Mouse (Mus musculus) hindbrain, postnatal 0 days (tissue): ENCODE results near the gene Hoxc6. TPM values are rescaled to one million over a fixed set of nuclear protein-coding genes. Genes with fewer than 3 reads are reported as not detected.

ENCODE experiments used
- ATAC-seq: fragments of 200-750 bp; cut with Nextera tagmentation; 2 replicates; pipeline ENCODE4 v1.8.0; 2017; ENCODE audit warnings: mild to moderate bottlenecking, moderate TSS enrichment, moderate library complexity
- DNase-seq: peaks from one replicate; pipeline ENCODE4 v3.0.0-alpha.2; 2015; ENCODE audit warnings: low spot score
- H3K27ac ChIP-seq: fragments of 300-500 bp; sonication (generic); 2 replicates; pipeline ENCODE4 v1.5.1; 2014; ENCODE audit warnings: mild to moderate bottlenecking
- H3K27me3 ChIP-seq: fragments of 300-500 bp; sonication (generic); 2 replicates; pipeline ENCODE4 v1.6.1; 2014; ENCODE audit warnings: low read length, mixed read lengths; ENCODE audit not compliant: insufficient read depth
- H3K36me3 ChIP-seq: fragments of 300-500 bp; sonication (generic); 2 replicates; pipeline ENCODE4 v1.6.1; 2014; ENCODE audit warnings: low read length, mixed read lengths; ENCODE audit not compliant: insufficient read depth
- H3K4me1 ChIP-seq: fragments of 300-500 bp; sonication (generic); 2 replicates; pipeline ENCODE4 v1.6.1; 2014; ENCODE audit warnings: antibody characterized with exemption, low read length, mixed read lengths; ENCODE audit not compliant: insufficient read depth
- H3K4me2 ChIP-seq: fragments of 300-500 bp; sonication (generic); 2 replicates; pipeline ENCODE4 v1.6.1; 2014; ENCODE audit warnings: low read depth, mild to moderate bottlenecking, low read length, moderate library complexity, mixed read lengths
- H3K4me3 ChIP-seq: fragments of 300-500 bp; sonication (generic); 2 replicates; pipeline ENCODE4 v1.5.1; 2014; ENCODE audit warnings: low read length
- H3K9ac ChIP-seq: fragments of 300-500 bp; sonication (generic); replicated peaks from 2 replicates; pipeline ENCODE4 v1.6.1; 2014; ENCODE audit warnings: mild to moderate bottlenecking, low read length, moderate library complexity, mixed read lengths
- H3K9me3 ChIP-seq: fragments of 300-500 bp; sonication (generic); 2 replicates; pipeline ENCODE4 v1.6.1; 2016; ENCODE audit warnings: low read length, mixed read lengths
- CTCF ChIP-seq: IDR thresholded peaks from 2 replicates; pipeline ENCODE4 v1.5.1; 2016; ENCODE audit warnings: antibody characterized with exemption, control low read depth, low read depth
- WGBS: fragments of 180-500 bp; shearing (Covaris S2); extraction: QIAGEN DNeasy Blood & Tissue Kit; methylation state at CpG from one replicate; pipeline ENCODE4 v1.1.7; 2014; 5-methylcytosine and 5-hydroxymethylcytosine counted together
- polyA plus RNA-seq: library from polyadenylated mRNA; unstranded; fragments of >200 nt; fragmentation: Nextera tagmentation; extraction: Ambion mirVana; gene quantifications from 2 replicates; pipeline ENCODE4 v1.2.1, GENCODE M21; 2015
- total RNA-seq: library from RNA; depleted of rRNA; stranded (reverse); fragments of >200 nt; gene quantifications from 2 replicates; pipeline ENCODE4 v1.2.3, GENCODE M21; 2014

Hoxc6 gene
- total and polyA plus RNA-seq, 2 experiments from 2014 or later, result 0.59 to 1.4 TPM

DNA sequence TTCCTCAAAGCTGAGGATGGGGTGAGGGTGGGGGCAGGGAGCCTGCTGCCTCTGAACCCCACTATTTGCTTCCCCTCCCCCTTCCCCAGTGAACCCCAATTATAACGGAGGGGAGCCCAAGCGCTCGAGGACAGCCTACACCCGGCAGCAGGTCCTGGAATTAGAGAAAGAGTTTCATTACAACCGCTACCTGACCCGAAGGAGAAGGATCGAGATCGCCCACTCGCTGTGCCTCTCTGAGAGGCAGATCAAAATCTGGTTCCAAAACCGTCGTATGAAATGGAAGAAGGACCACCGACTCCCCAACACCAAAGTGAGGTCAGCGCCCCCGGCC, 37.5 kb downstream of the Hoxc6 start:
- H3K27me3 ChIP-seq, result peaks cover 74% of the 10 kb centered on the region
- H3K27ac ChIP-seq, result no peak overlapping the region
- peak overlapping the region; percentile 42 for H3K4me3 ChIP-seq
- H3K4me1 ChIP-seq, result no peaks in the 10 kb centered on the region
- peak overlapping the region; percentile 44; the same call in 1 of the 2 replicates for H3K9ac ChIP-seq
- H3K36me3 ChIP-seq, result no peaks in the 10 kb centered on the region
- under 1% methylated on average over 14 of the region's 14 CpGs for WGBS
- no peaks in the 10 kb centered on the region for H3K9me3 ChIP-seq
- no peak for ATAC-seq
- no peak for DNase-seq
- no peak for TF ChIP-seq CTCF
- peak overlapping the region; percentile 51 for H3K4me2 ChIP-seq

DNA sequence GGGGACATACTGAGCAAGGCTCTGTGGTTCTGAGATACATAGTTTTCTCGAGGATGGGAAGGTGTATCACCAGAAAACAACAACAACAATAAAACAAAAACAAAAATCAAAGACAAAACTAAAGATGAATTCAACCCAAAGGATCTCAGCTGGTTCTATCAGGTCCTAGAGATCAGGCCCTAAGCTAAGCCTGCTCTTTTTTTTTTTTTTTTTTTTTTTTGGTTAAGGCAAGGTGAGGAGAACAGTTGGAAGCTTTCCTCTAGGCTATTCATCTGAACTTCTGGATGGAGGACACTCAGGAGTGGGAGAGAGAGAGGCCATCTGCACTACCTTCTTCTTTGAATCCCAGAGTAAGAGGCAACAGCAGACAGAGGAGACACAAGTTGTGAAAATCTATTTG, 39.5 kb downstream of the Hoxc6 start:
- Histone ChIP-seq H3K9me3 (no peaks in the 10 kb centered on the region), H3K27ac (no peak overlapping the region), H3K4me2 (peak overlapping the region; percentile 16; the same call in 1 of the 2 replicates), H3K9ac (no peak overlapping the region), H3K4me3 (no peak overlapping the region), H3K27me3 (peaks cover 80% of the 10 kb centered on the region), H3K4me1 (no peaks in the 10 kb centered on the region), H3K36me3 (no peaks in the 10 kb centered on the region)
- DNase-seq (no peak), ATAC-seq (no peak)
- WGBS, result 15% methylated on average over 1 of the region's 1 CpGs
- no peak for TF ChIP-seq CTCF

DNA sequence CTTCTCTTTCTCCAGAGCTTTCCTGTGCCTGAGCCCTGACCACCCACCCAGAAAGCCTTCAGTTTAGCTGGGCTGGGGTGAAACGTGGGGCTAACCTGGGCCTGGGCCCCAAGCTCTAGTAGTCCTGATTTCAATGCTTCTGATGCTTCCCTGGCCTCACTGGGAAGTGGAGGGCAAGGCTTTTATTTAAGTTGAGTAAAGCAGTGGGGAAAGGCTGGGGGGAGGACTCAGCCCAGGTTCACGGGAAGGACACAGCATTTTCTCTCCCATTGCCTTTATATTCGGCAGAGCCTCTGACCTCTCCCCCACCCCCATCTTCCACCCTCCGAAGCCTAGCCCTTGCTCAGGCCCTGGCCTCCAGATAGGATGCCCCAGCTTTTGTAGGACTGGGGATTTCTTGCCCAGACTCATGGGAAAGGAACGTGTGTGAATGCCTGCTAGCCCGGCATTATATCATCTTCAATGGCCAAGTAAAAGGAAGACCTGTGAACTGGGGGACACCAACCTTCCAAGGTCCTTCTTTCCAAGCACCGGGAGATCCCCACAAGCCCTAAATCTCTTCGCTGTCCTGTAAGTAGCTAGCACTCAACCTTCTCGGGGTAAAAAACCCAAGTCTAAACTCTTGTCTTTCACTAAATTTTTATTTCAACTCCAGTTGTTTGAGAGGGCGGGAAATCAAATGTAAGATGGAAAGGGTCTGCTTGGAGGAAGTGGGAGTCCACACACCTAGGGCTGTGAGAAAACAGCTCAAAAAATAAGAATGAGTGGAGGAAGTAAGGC, 40.8 kb downstream of the Hoxc6 start:
- Histone ChIP-seq H3K9ac (no peak overlapping the region), H3K4me3 (0 out of 2 replicates have a peak overlapping the region, but pooled peaks have one; percentile 8), H3K27me3 (peaks cover 86% of the 10 kb centered on the region), H3K4me2 (peak overlapping the region; percentile 16), H3K27ac (no peak overlapping the region), H3K9me3 (no peaks in the 10 kb centered on the region), H3K36me3 (no peaks in the 10 kb centered on the region), H3K4me1 (no peaks in the 10 kb centered on the region)
- WGBS, result 11% methylated on average over 10 of the region's 10 CpGs
- no peak for DNase-seq
- no peak for TF ChIP-seq CTCF
- no peak for ATAC-seq

DNA sequence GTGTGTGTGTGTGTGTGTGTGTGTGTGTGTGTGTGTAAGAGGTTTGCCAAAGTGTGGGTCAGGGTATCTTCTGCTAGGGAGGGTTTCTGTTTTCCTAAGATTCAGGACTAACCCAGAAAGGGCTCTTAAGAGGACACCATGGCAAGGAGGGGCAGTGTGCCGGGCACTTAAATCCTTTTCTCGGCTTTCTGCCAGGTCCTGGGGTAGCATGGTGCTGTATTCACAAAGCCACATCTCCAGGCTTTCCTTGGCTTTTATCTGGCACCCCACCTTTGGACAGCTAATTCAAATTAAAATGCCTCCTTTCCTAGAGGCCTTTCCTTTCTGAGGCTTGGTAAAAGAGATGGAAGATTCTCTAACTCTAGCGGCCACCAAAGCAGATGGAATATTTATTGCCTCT, 41.6 kb downstream of the Hoxc6 start:
- ATAC-seq (no peak), DNase-seq (peak; percentile 51)
- Histone ChIP-seq H3K9me3 (no peaks in the 10 kb centered on the region), H3K4me2 (peak overlapping the region; percentile 16; the same call in 1 of the 2 replicates), H3K27ac (no peak overlapping the region), H3K9ac (no peak overlapping the region), H3K27me3 (peaks cover 86% of the 10 kb centered on the region), H3K4me3 (no peak overlapping the region), H3K4me1 (no peaks in the 10 kb centered on the region), H3K36me3 (no peaks in the 10 kb centered on the region)
- no peak for TF ChIP-seq CTCF
- 3% methylated on average over 3 of the region's 3 CpGs for WGBS

DNA sequence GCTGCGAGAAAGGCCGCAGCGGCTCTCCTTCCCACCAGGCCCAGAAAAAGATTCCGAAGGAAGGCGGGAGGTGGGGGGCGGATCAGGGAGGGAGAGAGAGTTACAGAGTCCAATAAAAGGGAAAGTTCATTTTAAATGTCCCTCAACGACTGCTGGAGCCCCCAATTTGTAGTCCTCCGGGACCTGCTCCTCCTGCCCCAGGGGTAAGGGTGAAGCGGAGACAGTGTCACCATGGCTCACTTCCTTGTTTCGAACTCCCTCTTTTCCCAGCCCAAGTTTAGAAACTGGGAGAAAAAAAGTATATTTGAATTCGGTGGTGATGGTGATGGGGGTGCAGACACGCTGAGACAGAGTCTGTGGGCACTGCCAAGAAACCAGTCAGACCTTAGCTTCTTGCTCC, 42.5 kb downstream of the Hoxc6 start:
- peaks cover 83% of the 10 kb centered on the region for H3K27me3 ChIP-seq
- no peak for TF ChIP-seq CTCF

DNA sequence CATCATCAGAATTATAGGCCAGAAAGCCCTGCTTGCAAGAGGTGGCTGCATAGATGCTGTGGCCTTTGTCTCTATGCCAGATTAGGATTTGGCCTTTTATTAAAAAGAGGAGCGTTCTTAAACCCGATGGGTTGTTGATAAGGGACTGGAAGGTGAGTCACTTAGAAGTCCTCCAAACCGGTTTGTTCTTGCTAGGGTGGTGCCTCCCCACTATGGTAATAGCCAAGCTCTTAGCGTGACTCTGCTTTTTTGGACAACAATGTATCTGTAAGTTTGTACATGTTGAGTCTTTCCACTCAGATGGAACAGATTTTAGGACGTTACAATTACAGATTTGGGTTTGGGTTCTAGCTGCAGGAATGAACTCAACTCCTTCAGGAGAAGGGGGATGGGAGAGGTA, 43.6 kb downstream of the Hoxc6 start:
- H3K9ac ChIP-seq, result no peak overlapping the region
- WGBS, result 13% methylated on average over 5 of the region's 5 CpGs
- H3K9me3 ChIP-seq, result no peaks in the 10 kb centered on the region
- TF ChIP-seq CTCF, result no peak
- no peaks in the 10 kb centered on the region for H3K36me3 ChIP-seq
- no peak overlapping the region for H3K27ac ChIP-seq
- DNase-seq, result no peak
- no peaks in the 10 kb centered on the region for H3K4me1 ChIP-seq
- no peak for ATAC-seq
- H3K4me2 ChIP-seq, result no peak overlapping the region
- H3K27me3 ChIP-seq, result peaks cover 86% of the 10 kb centered on the region
- no peak overlapping the region for H3K4me3 ChIP-seq

More for the DNA sequence above, 42.5 kb downstream of the Hoxc6 start:
- whole genome bisulfite sequencing, result 6% methylated on average over 12 of the region's 12 CpGs
- no peak for DNase-seq
- no peak overlapping the region for H3K9ac ChIP-seq
- H3K4me1 ChIP-seq, result no peaks in the 10 kb centered on the region
- H3K4me2 ChIP-seq, result peak overlapping the region; percentile 35
- H3K36me3 ChIP-seq, result no peaks in the 10 kb centered on the region
- no peaks in the 10 kb centered on the region for H3K9me3 ChIP-seq
- no peak for ATAC-seq
- 0 out of 2 replicates have a peak overlapping the region, but pooled peaks have one; percentile 36 for H3K27ac ChIP-seq
- H3K4me3 ChIP-seq, result no peak overlapping the region

DNA sequence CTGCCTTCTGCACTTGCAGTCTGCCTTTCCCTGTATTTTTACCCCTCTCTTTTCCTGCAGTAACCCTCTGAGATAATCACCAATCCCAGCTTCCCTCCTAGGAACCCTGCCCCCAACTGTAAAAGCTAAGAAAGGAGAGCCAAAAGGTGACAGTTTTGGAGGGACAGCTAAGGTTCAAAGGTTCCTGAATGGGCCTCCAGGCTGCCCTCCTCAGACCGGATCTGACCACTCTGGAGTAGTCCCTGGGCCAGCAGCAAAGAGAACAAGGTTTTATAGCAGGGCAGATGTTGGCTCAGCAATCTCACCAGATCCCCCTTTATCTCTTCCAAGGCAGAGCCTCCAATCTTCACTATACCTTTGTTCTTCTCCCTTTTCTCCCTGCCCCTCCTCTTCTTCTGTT, 44.2 kb downstream of the Hoxc6 start:
- DNase-seq (no peak), ATAC-seq (no peak)
- Histone ChIP-seq H3K4me1 (no peaks in the 10 kb centered on the region), H3K9me3 (no peaks in the 10 kb centered on the region), H3K27ac (no peak overlapping the region), H3K27me3 (peaks cover 89% of the 10 kb centered on the region), H3K4me3 (no peak overlapping the region), H3K4me2 (no peak overlapping the region), H3K9ac (no peak overlapping the region), H3K36me3 (no peaks in the 10 kb centered on the region)
- no peak for TF ChIP-seq CTCF
- WGBS, result 11% methylated on average over 1 of the region's 1 CpGs
